Mouse (Mus musculus): ENCODE data around the gene Gm29797. TPM values are rescaled to one million over a fixed set of nuclear protein-coding genes. Genes with fewer than 3 reads are reported as not detected.

Gene Gm29797
- polyA plus RNA-seq, 1 experiment, result not detected

GRCm38 (mm10) chr2:181680716-181681117, 23.9 kb downstream of the Gm29797 start:
- H3K9me3 ChIP-seq, result no peaks in the 10 kb centered on the region
- peaks cover 58% of the 10 kb centered on the region for H3K4me1 ChIP-seq
- no peak for TF ChIP-seq GATA1 (IDR thresholded peaks at IDR 0.05; ENCODE audit: borderline replicate concordance, low read length)
- no peak for TF ChIP-seq FLI1 (IDR thresholded peaks at IDR 0.05; ENCODE audit: low read length)
- H3K36me3 ChIP-seq (replicated peaks; ENCODE audit: low read length), result peaks cover 6% of the 10 kb centered on the region
- H3K4me3 ChIP-seq (replicated peaks), result peak overlapping the region; percentile 95
- peaks cover 30% of the 10 kb centered on the region for H3K27me3 ChIP-seq (replicated peaks)

GRCm38 (mm10) chr2:181681978-181682377, 25.1 kb downstream of the Gm29797 start:
- no peaks in the 10 kb centered on the region for H3K9me3 ChIP-seq
- H3K36me3 ChIP-seq (replicated peaks; ENCODE audit: low read length), result peaks cover 18% of the 10 kb centered on the region
- no peak for TF ChIP-seq GATA1 (IDR thresholded peaks at IDR 0.05; ENCODE audit: borderline replicate concordance, low read length)
- TF ChIP-seq FLI1 (IDR thresholded peaks at IDR 0.05; ENCODE audit: low read length), result no peak
- H3K4me3 ChIP-seq (replicated peaks), result no peak overlapping the region
- H3K4me1 ChIP-seq, result peaks cover 45% of the 10 kb centered on the region
- H3K27me3 ChIP-seq (replicated peaks), result peaks cover 30% of the 10 kb centered on the region

- peaks cover 31% of the 10 kb centered on the region for H3K4me1 ChIP-seq
- TF ChIP-seq GATA1 (IDR thresholded peaks at IDR 0.05; ENCODE audit: borderline replicate concordance, low read length), result no peak
- TF ChIP-seq FLI1 (IDR thresholded peaks at IDR 0.05; ENCODE audit: low read length), result no peak
- peaks cover 30% of the 10 kb centered on the region for H3K27me3 ChIP-seq (replicated peaks)
- H3K36me3 ChIP-seq (replicated peaks; ENCODE audit: low read length), result peaks cover 32% of the 10 kb centered on the region
- no peaks in the 10 kb centered on the region for H3K9me3 ChIP-seq
- H3K4me3 ChIP-seq (replicated peaks), result no peak overlapping the region
These were observed 26.5 kb downstream of the Gm29797 start for GRCm38 (mm10) chr2:181683381-181683780.

GRCm38 (mm10) chr2:181684713-181685112, 27.9 kb downstream of the Gm29797 start:
- H3K36me3 ChIP-seq (replicated peaks; ENCODE audit: low read length), result peaks cover 43% of the 10 kb centered on the region
- peaks cover 30% of the 10 kb centered on the region for H3K27me3 ChIP-seq (replicated peaks)

GRCm38 (mm10) chr2:181685686-181686085, 28.9 kb downstream of the Gm29797 start:
- H3K4me3 ChIP-seq (replicated peaks), result no peak overlapping the region

More at GRCm38 (mm10) chr2:181684713-181685112, 27.9 kb downstream of the Gm29797 start:
- Histone ChIP-seq H3K9me3 (no peaks in the 10 kb centered on the region), H3K4me3 (replicated peaks) (no peak overlapping the region), H3K4me1 (peaks cover 23% of the 10 kb centered on the region)
- TF ChIP-seq GATA1 (IDR thresholded peaks at IDR 0.05; ENCODE audit: borderline replicate concordance, low read length), result no peak
- TF ChIP-seq FLI1 (IDR thresholded peaks at IDR 0.05; ENCODE audit: low read length), result no peak

GRCm38 (mm10) chr2:181687586-181687985, 30.8 kb downstream of the Gm29797 start:
- Histone ChIP-seq H3K36me3 (replicated peaks; ENCODE audit: low read length) (peaks cover 51% of the 10 kb centered on the region), H3K4me3 (replicated peaks) (no peak overlapping the region), H3K27me3 (replicated peaks) (peaks cover 23% of the 10 kb centered on the region), H3K9me3 (no peaks in the 10 kb centered on the region), H3K4me1 (peaks cover 33% of the 10 kb centered on the region)
- TF ChIP-seq GATA1 (IDR thresholded peaks at IDR 0.05; ENCODE audit: borderline replicate concordance, low read length), result no peak
- TF ChIP-seq FLI1 (IDR thresholded peaks at IDR 0.05; ENCODE audit: low read length), result no peak

More at GRCm38 (mm10) chr2:181685686-181686085, 28.9 kb downstream of the Gm29797 start:
- no peak for TF ChIP-seq FLI1 (IDR thresholded peaks at IDR 0.05; ENCODE audit: low read length)
- Histone ChIP-seq H3K36me3 (replicated peaks; ENCODE audit: low read length) (peaks cover 51% of the 10 kb centered on the region), H3K9me3 (no peaks in the 10 kb centered on the region), H3K4me1 (peaks cover 23% of the 10 kb centered on the region), H3K27me3 (replicated peaks) (peaks cover 29% of the 10 kb centered on the region)

- Histone ChIP-seq H3K27me3 (replicated peaks) (peaks cover 29% of the 10 kb centered on the region), H3K9me3 (no peaks in the 10 kb centered on the region), H3K36me3 (replicated peaks; ENCODE audit: low read length) (peaks cover 51% of the 10 kb centered on the region), H3K4me1 (peaks cover 53% of the 10 kb centered on the region), H3K4me3 (replicated peaks) (no peak overlapping the region)
- TF ChIP-seq FLI1 (IDR thresholded peaks at IDR 0.05; ENCODE audit: low read length) (no peak), GATA1 (IDR thresholded peaks at IDR 0.05; ENCODE audit: borderline replicate concordance, low read length) (no peak)
These were observed 32.8 kb downstream of the Gm29797 start for GRCm38 (mm10) chr2:181689466-181690160.

GRCm38 (mm10) chr2:181691083-181691482, 34.2 kb downstream of the Gm29797 start:
- no peaks in the 10 kb centered on the region for H3K9me3 ChIP-seq
- no peak for TF ChIP-seq FLI1 (IDR thresholded peaks at IDR 0.05; ENCODE audit: low read length)
- TF ChIP-seq GATA1 (IDR thresholded peaks at IDR 0.05; ENCODE audit: borderline replicate concordance, low read length), result no peak
- peaks cover 65% of the 10 kb centered on the region for H3K4me1 ChIP-seq
- H3K27me3 ChIP-seq (replicated peaks), result peaks cover 42% of the 10 kb centered on the region
- peaks cover 42% of the 10 kb centered on the region for H3K36me3 ChIP-seq (replicated peaks; ENCODE audit: low read length)
- peak overlapping the region; percentile 78 for H3K4me3 ChIP-seq (replicated peaks)

- TF ChIP-seq GATA1 (IDR thresholded peaks at IDR 0.05; ENCODE audit: borderline replicate concordance, low read length) (no peak), FLI1 (IDR thresholded peaks at IDR 0.05; ENCODE audit: low read length) (no peak)
- peaks cover 70% of the 10 kb centered on the region for H3K4me1 ChIP-seq
- peak overlapping the region; percentile 78 for H3K4me3 ChIP-seq (replicated peaks)
- H3K36me3 ChIP-seq (replicated peaks; ENCODE audit: low read length), result peaks cover 37% of the 10 kb centered on the region
- peaks cover 47% of the 10 kb centered on the region for H3K27me3 ChIP-seq (replicated peaks)
- H3K9me3 ChIP-seq, result no peaks in the 10 kb centered on the region
These were observed 34.7 kb downstream of the Gm29797 start for GRCm38 (mm10) chr2:181691571-181691970.

GRCm38 (mm10) chr2:181692304-181692703, 35.5 kb downstream of the Gm29797 start:
- H3K36me3 ChIP-seq (replicated peaks; ENCODE audit: low read length), result peaks cover 30% of the 10 kb centered on the region
- H3K27me3 ChIP-seq (replicated peaks), result peaks cover 53% of the 10 kb centered on the region
- no peak for TF ChIP-seq GATA1 (IDR thresholded peaks at IDR 0.05; ENCODE audit: borderline replicate concordance, low read length)
- no peak for TF ChIP-seq FLI1 (IDR thresholded peaks at IDR 0.05; ENCODE audit: low read length)
- H3K9me3 ChIP-seq, result no peaks in the 10 kb centered on the region
- peaks cover 70% of the 10 kb centered on the region for H3K4me1 ChIP-seq
- peak overlapping the region; percentile 93 for H3K4me3 ChIP-seq (replicated peaks)

All from megakaryocyte, embryonic 14.5 days (primary cell).